Mouse (Mus musculus): Measurements from ENCODE around the gene Egr4. TPM values are rescaled to one million over a fixed set of nuclear protein-coding genes. Genes with fewer than 3 reads are reported as not detected.

The Egr4 gene
- polyA plus RNA-seq, 1 experiment = not detected

DNA sequence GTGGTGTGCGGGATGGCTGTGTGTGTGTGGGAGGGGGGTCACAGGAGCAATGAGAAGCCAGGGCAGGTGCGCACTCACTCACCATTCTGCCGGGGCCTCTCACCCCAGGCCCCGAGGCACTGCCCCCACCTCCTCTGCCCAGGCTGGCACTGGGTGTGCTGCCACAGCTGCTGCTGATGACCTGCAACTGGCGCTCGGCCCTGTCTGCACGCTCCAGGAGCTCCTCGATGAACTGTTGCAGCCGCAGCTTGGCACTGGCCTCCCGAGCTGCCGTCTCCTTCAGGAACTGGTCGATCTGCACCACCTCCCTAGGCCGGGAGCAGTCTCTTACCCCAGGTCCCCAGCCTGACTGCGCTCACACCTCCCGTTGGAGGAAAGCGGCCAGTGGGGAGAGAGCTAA is 32.7 kb downstream of the Egr4 start:
- Histone ChIP-seq H3K4me3 (no peak overlapping the region), H3K79me2 (ENCODE audit: control insufficient read depth, insufficient read depth) (no peaks in the 10 kb centered on the region), H3K36me3 (ENCODE audit: control insufficient read depth, insufficient read depth) (no peaks in the 10 kb centered on the region), H3ac (ENCODE audit: control insufficient read depth, insufficient read length) (no peak overlapping the region), H3K4me2 (ENCODE audit: low read depth) (no peak overlapping the region), H3K27me3 (ENCODE audit: control insufficient read depth, insufficient read depth, insufficient read length) (peaks cover 63% of the 10 kb centered on the region)
- TF ChIP-seq REST (IDR thresholded peaks at IDR 0.05; ENCODE audit: insufficient read depth, insufficient read length) (no peak), MYOD1 (IDR thresholded peaks at IDR 0.05; ENCODE audit: control insufficient read depth in 1 of 3, insufficient read length in 2 of 3, low read depth in 2 of 3) (no peak)

DNA sequence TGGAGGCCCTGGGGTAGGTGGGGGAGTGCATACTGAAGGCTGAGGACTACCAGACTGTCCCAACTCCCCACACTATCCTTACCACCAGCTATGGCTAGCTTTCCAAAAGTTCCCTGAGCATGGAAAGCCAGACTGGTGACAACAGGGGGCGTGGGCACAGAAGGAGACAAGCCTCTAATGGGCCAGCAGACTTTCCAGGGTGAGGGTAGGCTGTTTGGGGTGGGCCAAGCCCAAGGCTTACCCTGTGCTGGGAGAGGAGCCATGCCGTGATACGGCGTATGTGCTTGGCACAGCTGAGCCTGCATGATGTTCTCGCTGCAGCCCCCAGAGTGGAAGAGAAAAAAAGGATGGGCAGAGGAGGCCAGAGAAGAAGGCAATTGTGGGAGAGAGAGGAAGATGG is 33.4 kb downstream of the Egr4 start:
- H3K4me2 ChIP-seq (ENCODE audit: low read depth) = no peak overlapping the region
- peaks cover 62% of the 10 kb centered on the region for H3K27me3 ChIP-seq (ENCODE audit: control insufficient read depth, insufficient read depth, insufficient read length)
- no peaks in the 10 kb centered on the region for H3K79me2 ChIP-seq (ENCODE audit: control insufficient read depth, insufficient read depth)
- H3K36me3 ChIP-seq (ENCODE audit: control insufficient read depth, insufficient read depth) = no peaks in the 10 kb centered on the region
- no peak for TF ChIP-seq MYOD1 (IDR thresholded peaks at IDR 0.05; ENCODE audit: control insufficient read depth in 1 of 3, insufficient read length in 2 of 3, low read depth in 2 of 3)
- no peak for TF ChIP-seq POLR2A (IDR thresholded peaks at IDR 0.05; ENCODE audit: insufficient read length, low read depth)
- no peak for TF ChIP-seq TCF3 (IDR thresholded peaks at IDR 0.05; ENCODE audit: insufficient read length, low read depth)
- no peak for TF ChIP-seq POLR2AphosphoS2 (IDR thresholded peaks at IDR 0.05; ENCODE audit: insufficient read length, low read depth)
- no peak overlapping the region for H3K4me3 ChIP-seq
- H3ac ChIP-seq (ENCODE audit: control insufficient read depth, insufficient read length) = no peak overlapping the region

DNA sequence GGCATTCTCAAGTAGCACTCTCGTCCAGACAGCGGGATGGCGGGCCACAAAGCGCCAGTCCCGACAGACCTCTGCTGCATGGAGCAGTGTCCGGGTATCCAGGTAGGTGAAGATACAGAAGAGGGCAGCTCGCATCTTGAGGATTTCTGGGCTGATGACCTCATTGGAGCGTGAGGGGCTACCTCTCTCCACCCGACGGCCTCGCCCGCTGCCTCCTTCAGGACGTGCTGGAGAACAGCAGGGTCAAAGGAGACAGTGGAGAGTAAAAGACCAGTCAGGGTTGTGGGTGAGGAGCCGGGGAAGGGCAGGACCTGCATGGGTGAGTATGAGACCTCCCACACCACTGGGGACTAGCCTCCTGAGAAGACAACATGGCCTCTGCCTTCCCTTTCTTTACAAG is 35.0 kb downstream of the Egr4 start:
- Histone ChIP-seq H3K27me3 (ENCODE audit: control insufficient read depth, insufficient read depth, insufficient read length) (peaks cover 47% of the 10 kb centered on the region), H3K4me3 (no peak overlapping the region), H3ac (ENCODE audit: control insufficient read depth, insufficient read length) (no peak overlapping the region), H3K36me3 (ENCODE audit: control insufficient read depth, insufficient read depth) (no peaks in the 10 kb centered on the region), H3K79me2 (ENCODE audit: control insufficient read depth, insufficient read depth) (no peaks in the 10 kb centered on the region), H3K4me2 (ENCODE audit: low read depth) (no peak overlapping the region)
- TF ChIP-seq POLR2A (IDR thresholded peaks at IDR 0.05; ENCODE audit: insufficient read length, low read depth) (no peak), E2F4 (IDR thresholded peaks at IDR 0.05; ENCODE audit: insufficient read depth) (no peak), TCF12 (IDR thresholded peaks at IDR 0.05; ENCODE audit: insufficient read depth, poor library complexity, severe bottlenecking) (no peak), MAX (IDR thresholded peaks at IDR 0.05; ENCODE audit: low read depth) (no peak), TCF3 (IDR thresholded peaks at IDR 0.05; ENCODE audit: insufficient read length, low read depth) (no peak), POLR2AphosphoS2 (IDR thresholded peaks at IDR 0.05; ENCODE audit: insufficient read length, low read depth) (no peak), MYOD1 (IDR thresholded peaks at IDR 0.05; ENCODE audit: control insufficient read depth in 1 of 3, insufficient read length in 2 of 3, low read depth in 2 of 3) (no peak), USF1 (IDR thresholded peaks at IDR 0.05; ENCODE audit: low read depth) (no peak), CEBPB (IDR thresholded peaks at IDR 0.05; ENCODE audit: insufficient read depth, poor library complexity, severe bottlenecking) (no peak), MYOG (IDR thresholded peaks at IDR 0.05; ENCODE audit: control insufficient read depth in 1 of 3, insufficient read depth in 1 of 3, insufficient read length in 2 of 3, low read depth in 2 of 3) (no peak), REST (IDR thresholded peaks at IDR 0.05; ENCODE audit: insufficient read depth, insufficient read length) (no peak), SRF (IDR thresholded peaks at IDR 0.05; ENCODE audit: control insufficient read depth, insufficient read length, low read depth) (no peak)

DNA sequence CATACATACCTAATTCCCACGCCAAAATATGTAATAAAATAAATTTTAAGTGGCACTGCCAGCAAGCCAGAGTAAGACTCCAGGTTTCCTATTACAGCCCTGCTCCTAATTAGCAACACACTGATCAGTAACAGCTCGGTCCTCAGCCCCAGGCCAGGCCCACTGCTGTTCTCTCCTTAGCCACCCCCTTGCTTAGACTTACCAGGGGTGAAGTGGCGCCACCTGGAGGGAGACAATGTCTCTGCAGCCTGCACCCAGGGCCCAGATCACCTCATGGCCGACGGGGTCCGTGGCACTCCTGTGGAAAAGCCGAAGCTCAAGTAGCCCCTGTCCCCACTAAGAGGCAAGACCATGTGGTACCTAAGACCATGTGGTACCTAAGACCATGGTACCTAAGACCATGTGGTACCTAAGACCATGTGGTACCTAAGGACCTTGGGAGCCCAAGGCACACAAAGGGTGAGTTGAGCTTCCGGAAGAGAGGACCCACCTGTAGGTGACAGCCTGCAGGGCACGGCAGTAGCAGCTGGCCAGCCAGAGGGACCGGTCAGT is 35.9 kb downstream of the Egr4 start:
- Histone ChIP-seq H3K27me3 (ENCODE audit: control insufficient read depth, insufficient read depth, insufficient read length) (peaks cover 41% of the 10 kb centered on the region), H3K4me2 (ENCODE audit: low read depth) (no peak overlapping the region)

DNA sequence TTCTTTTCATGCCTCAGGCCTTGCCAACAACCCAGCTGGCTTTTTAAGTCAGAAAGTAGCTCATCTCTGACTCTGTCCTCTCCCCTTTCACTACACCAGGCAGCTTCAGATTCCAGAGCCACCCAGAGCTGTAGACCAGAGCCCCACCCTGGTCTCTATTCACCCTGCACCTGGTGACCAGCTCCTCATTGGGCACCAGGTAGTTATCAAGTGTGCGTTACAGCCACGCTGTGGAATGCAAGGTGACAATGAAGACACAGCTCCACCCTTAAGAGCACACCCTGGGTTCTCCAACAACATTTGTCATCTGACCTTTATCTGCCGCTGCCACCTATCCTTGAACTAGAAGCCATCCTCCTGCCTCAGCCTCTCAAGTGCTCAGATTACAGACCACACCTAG is 37.8 kb downstream of the Egr4 start:
- peaks cover 27% of the 10 kb centered on the region for H3K27me3 ChIP-seq (ENCODE audit: control insufficient read depth, insufficient read depth, insufficient read length)
- H3K79me2 ChIP-seq (ENCODE audit: control insufficient read depth, insufficient read depth) = no peaks in the 10 kb centered on the region
- H3K4me2 ChIP-seq (ENCODE audit: low read depth) = no peak overlapping the region
- H3K36me3 ChIP-seq (ENCODE audit: control insufficient read depth, insufficient read depth) = no peaks in the 10 kb centered on the region
- no peak overlapping the region for H3ac ChIP-seq (ENCODE audit: control insufficient read depth, insufficient read length)
- no peak overlapping the region for H3K4me3 ChIP-seq
- TF ChIP-seq REST (IDR thresholded peaks at IDR 0.05; ENCODE audit: insufficient read depth, insufficient read length) (no peak), USF1 (IDR thresholded peaks at IDR 0.05; ENCODE audit: low read depth) (no peak), SRF (IDR thresholded peaks at IDR 0.05; ENCODE audit: control insufficient read depth, insufficient read length, low read depth) (no peak), TCF12 (IDR thresholded peaks at IDR 0.05; ENCODE audit: insufficient read depth, poor library complexity, severe bottlenecking) (no peak), E2F4 (IDR thresholded peaks at IDR 0.05; ENCODE audit: insufficient read depth) (no peak), TCF3 (IDR thresholded peaks at IDR 0.05; ENCODE audit: insufficient read length, low read depth) (no peak), CEBPB (IDR thresholded peaks at IDR 0.05; ENCODE audit: insufficient read depth, poor library complexity, severe bottlenecking) (no peak), MAX (IDR thresholded peaks at IDR 0.05; ENCODE audit: low read depth) (no peak), POLR2A (IDR thresholded peaks at IDR 0.05; ENCODE audit: insufficient read length, low read depth) (no peak), MYOD1 (IDR thresholded peaks at IDR 0.05; ENCODE audit: control insufficient read depth in 1 of 3, insufficient read length in 2 of 3, low read depth in 2 of 3) (no peak), POLR2AphosphoS2 (IDR thresholded peaks at IDR 0.05; ENCODE audit: insufficient read length, low read depth) (no peak), MYOG (IDR thresholded peaks at IDR 0.05; ENCODE audit: control insufficient read depth in 1 of 3, insufficient read depth in 1 of 3, insufficient read length in 2 of 3, low read depth in 2 of 3) (no peak)

More for the DNA sequence above, 35.9 kb downstream of the Egr4 start:
- Histone ChIP-seq H3K4me3 (no peak overlapping the region), H3K36me3 (ENCODE audit: control insufficient read depth, insufficient read depth) (no peaks in the 10 kb centered on the region), H3K79me2 (ENCODE audit: control insufficient read depth, insufficient read depth) (no peaks in the 10 kb centered on the region), H3ac (ENCODE audit: control insufficient read depth, insufficient read length) (no peak overlapping the region)
- TF ChIP-seq USF1 (IDR thresholded peaks at IDR 0.05; ENCODE audit: low read depth) (no peak), MYOG (IDR thresholded peaks at IDR 0.05; ENCODE audit: control insufficient read depth in 1 of 3, insufficient read depth in 1 of 3, insufficient read length in 2 of 3, low read depth in 2 of 3) (no peak), SRF (IDR thresholded peaks at IDR 0.05; ENCODE audit: control insufficient read depth, insufficient read length, low read depth) (no peak), TCF12 (IDR thresholded peaks at IDR 0.05; ENCODE audit: insufficient read depth, poor library complexity, severe bottlenecking) (no peak), CEBPB (IDR thresholded peaks at IDR 0.05; ENCODE audit: insufficient read depth, poor library complexity, severe bottlenecking) (no peak), REST (IDR thresholded peaks at IDR 0.05; ENCODE audit: insufficient read depth, insufficient read length) (no peak), POLR2A (IDR thresholded peaks at IDR 0.05; ENCODE audit: insufficient read length, low read depth) (no peak), TCF3 (IDR thresholded peaks at IDR 0.05; ENCODE audit: insufficient read length, low read depth) (no peak), POLR2AphosphoS2 (IDR thresholded peaks at IDR 0.05; ENCODE audit: insufficient read length, low read depth) (no peak), MYOD1 (IDR thresholded peaks at IDR 0.05; ENCODE audit: control insufficient read depth in 1 of 3, insufficient read length in 2 of 3, low read depth in 2 of 3) (no peak), MAX (IDR thresholded peaks at IDR 0.05; ENCODE audit: low read depth) (no peak), E2F4 (IDR thresholded peaks at IDR 0.05; ENCODE audit: insufficient read depth) (no peak)

All from myocyte (in vitro differentiated cells).